Mouse (Mus musculus): ENCODE results near the gene Ormdl3. TPM values are rescaled to one million over a fixed set of nuclear protein-coding genes. Genes with fewer than 3 reads are reported as not detected.

Gene Ormdl3
- 10 to 100 TPM; 19.3 to 19.6 TPM for total RNA-seq (2023)

GRCm38 (mm10) chr11:98586892-98587563, at the start of gene Ormdl3:
Gene Ormdl3, minus strand, starts transcription at chr11:98587368.

GRCm38 (mm10) chr11:98625611-98626410, 38.6 kb upstream of the Ormdl3 start, which contains the start of the genes Gm12355 and Gsdma3:
Gene Gm12355, minus strand, starts transcription at chr11:98625661.
Gene Gsdma3, plus strand, starts transcription at chr11:98626360.

GRCm38 (mm10) chr11:98597991-98598390, 10.8 kb upstream of the Ormdl3 start, which contains the start of gene Lrrc3c:
Gene Lrrc3c, plus strand, starts transcription at chr11:98598291.

GRCm38 (mm10) chr11:98550975-98551828, 36.0 kb downstream of the Ormdl3 start, which contains the start of gene Zpbp2:
Gene Zpbp2, plus strand, starts transcription at chr11:98551097.

GRCm38 (mm10) chr11:98545711-98546231, 41.4 kb downstream of the Ormdl3 start, which contains the start of gene Ikzf3:
Gene Ikzf3, minus strand, starts transcription at chr11:98546031.

Other genes starting within 250 kb of the Ormdl3 start
- not detected for gene Ppp1r1b, start 239.0 kb downstream of the Ormdl3 start, total RNA-seq (2023)
- gene Stard3, start 229.0 kb downstream of the Ormdl3 start, total RNA-seq (2023) = 10 to 100 TPM; 39.6 to 44.8 TPM
- under 1 TPM in 1 of 2 experiments, not detected in 1; 0.62 TPM for gene Tcap, start 203.6 kb downstream of the Ormdl3 start, total RNA-seq (2023)
- not detected for gene Pnmt, start 200.9 kb downstream of the Ormdl3 start, total RNA-seq (2023)
- 1 to 10 TPM; 8.0 to 9.2 TPM for gene Pgap3, start 186.9 kb downstream of the Ormdl3 start, total RNA-seq (2023)
- gene Erbb2, start 174.9 kb downstream of the Ormdl3 start, total RNA-seq (2023) = not detected
- gene Mien1, start 148.4 kb downstream of the Ormdl3 start, total RNA-seq (2023) = 10 to 100 TPM; 51.1 to 52.2 TPM
- gene Grb7, start 141.0 kb downstream of the Ormdl3 start, total RNA-seq (2023) = 1 to 10 TPM in 1 of 2 experiments, under 1 TPM in 1; 0.77 to 1.1 TPM
- gene Ikzf3, start 41.3 kb downstream of the Ormdl3 start, total RNA-seq (2023) = 100 to 1,000 TPM; 627 to 726 TPM
- 10 to 100 TPM in 1 of 2 experiments, 1 to 10 TPM in 1; 4.8 to 12.8 TPM for gene Zpbp2, start 36.3 kb downstream of the Ormdl3 start, total RNA-seq (2023)
- not detected for gene Lrrc3c, start 10.9 kb upstream of the Ormdl3 start, total RNA-seq (2023)
- 10 to 100 TPM; 24.9 to 27.5 TPM for gene Gm12355, start 38.3 kb upstream of the Ormdl3 start, total RNA-seq (2023)
- not detected for gene Gsdma3, start 39.0 kb upstream of the Ormdl3 start, total RNA-seq (2023)
- gene Gsdma2, start 59.4 kb upstream of the Ormdl3 start, total RNA-seq (2023) = not detected
- not detected for gene Gsdma, start 77.0 kb upstream of the Ormdl3 start, total RNA-seq (2023)
- 10 to 100 TPM; 70.5 to 80.3 TPM for gene Psmd3, start 95.2 kb upstream of the Ormdl3 start, total RNA-seq (2023)
- gene Csf3, start 113.9 kb upstream of the Ormdl3 start, total RNA-seq (2023) = not detected
- gene Med24, start 142.1 kb upstream of the Ormdl3 start, total RNA-seq (2023) = 10 to 100 TPM; 95.9 to 99.3 TPM
- gene Thra, start 153.3 kb upstream of the Ormdl3 start, total RNA-seq (2023) = 10 to 100 TPM in 1 of 2 experiments, 1 to 10 TPM in 1; 8.1 to 10.3 TPM
- gene Nr1d1, start 188.0 kb upstream of the Ormdl3 start, total RNA-seq (2023) = 1 to 10 TPM; 1.5 to 2.3 TPM
- gene Msl1, start 208.1 kb upstream of the Ormdl3 start, total RNA-seq (2023) = 100 to 1,000 TPM; 146 to 155 TPM
- gene Casc3, start 217.5 kb upstream of the Ormdl3 start, total RNA-seq (2023) = 100 to 1,000 TPM in 1 of 2 experiments, 10 to 100 TPM in 1; 94.5 to 108 TPM
- 1 to 10 TPM; 3.1 to 3.5 TPM for gene Rapgefl1, start 249.4 kb upstream of the Ormdl3 start, total RNA-seq (2023)